Mouse (Mus musculus): ENCODE results near the gene Slc23a4.

DNA sequence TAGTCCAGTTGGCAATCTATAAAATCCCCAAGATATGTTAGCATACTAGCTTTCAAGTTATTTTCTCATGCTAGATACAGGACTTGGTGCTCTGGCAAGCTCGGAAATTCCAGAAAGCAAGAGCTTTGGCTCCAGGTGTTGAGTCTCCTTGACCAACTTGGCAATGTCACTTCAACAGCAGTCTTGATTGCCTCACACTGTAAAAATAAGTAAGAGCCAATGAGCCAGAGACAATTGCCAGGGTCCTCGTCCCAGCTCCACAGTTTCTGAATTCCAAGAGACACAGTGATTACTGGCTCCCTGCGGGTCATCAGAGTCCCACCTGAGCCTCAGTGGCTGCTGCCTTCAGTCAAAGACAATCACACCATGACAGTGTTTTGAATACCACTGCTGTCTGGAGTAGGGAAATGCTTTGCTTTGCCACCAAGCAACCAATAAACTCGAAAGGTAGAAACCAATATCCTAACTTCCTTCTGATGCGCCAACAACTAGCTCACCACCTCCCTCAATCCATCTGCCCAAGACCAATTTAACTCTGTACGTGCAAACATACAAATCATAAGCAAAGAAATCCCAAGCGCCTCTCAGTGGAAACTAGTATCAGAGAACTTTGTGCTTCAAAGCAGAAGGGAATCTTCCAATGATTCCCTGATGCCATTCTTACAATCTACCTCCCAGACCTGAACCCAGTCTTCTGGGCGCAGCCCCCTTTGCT lies 78.4 kb downstream of the Slc23a4 start:
- TF ChIP-seq POLR2A (IDR thresholded peaks at IDR 0.05; ENCODE audit: borderline replicate concordance, control insufficient read depth, low read depth, low read length) (no peak), CTCF (IDR thresholded peaks at IDR 0.05; ENCODE audit: control insufficient read depth, insufficient read depth, low read length) (no peak)
